Mouse (Mus musculus) thymus, adult 2 months (tissue): ENCODE measurements around the gene Cabp1.

Experiments
- CTCF ChIP-seq: fragments of 200-500 bp; IDR thresholded peaks from 2 replicates; pipeline ENCODE4 v1.5.1; 2012; ENCODE audit warnings: mild to moderate bottlenecking, control low read depth, low read length, moderate library complexity, borderline replicate concordance; ENCODE audit not compliant: control insufficient read depth, poor library complexity, insufficient read depth; ENCODE audit errors: extremely low read depth
- POLR2A ChIP-seq: fragments of 200-500 bp; IDR thresholded peaks from 2 replicates; pipeline ENCODE4 v1.6.1; 2012; ENCODE audit warnings: mild to moderate bottlenecking, low read length, control low read depth, moderate library complexity; ENCODE audit not compliant: control insufficient read depth, poor library complexity, insufficient read depth; ENCODE audit errors: extremely low read depth

DNA sequence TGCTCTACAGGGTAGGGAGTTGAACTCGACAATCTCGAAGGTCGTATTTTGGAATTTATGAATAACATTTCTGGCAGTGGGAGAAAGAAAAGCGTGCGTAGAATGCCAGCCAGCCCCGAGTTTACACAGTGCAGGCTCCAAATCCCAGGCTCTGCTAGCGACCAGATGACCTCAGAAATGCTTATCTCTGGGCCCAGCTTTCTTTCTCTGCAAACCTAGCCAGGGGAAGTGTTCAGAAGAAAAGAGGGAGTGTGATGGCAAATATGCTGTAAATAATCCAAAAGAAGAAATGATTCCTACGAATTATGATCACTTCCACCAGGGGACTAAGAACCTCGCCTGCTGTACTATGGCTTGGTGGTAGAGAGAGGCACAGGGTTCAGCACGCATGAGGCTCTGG, 10.7 kb downstream of the Cabp1 start:
- TF ChIP-seq CTCF (no peak), POLR2A (no peak)
